Mouse (Mus musculus): ENCODE results near the gene Baiap2l1. TPM values are rescaled to one million over a fixed set of nuclear protein-coding genes. Genes with fewer than 3 reads are reported as not detected.

Baiap2l1 gene
- total and polyA plus RNA-seq, 2 experiments from 2014 or later = 6.0 to 11.1 TPM

- no peaks in the 10 kb centered on the region for H3K9me3 ChIP-seq (replicated peaks; ENCODE audit: control insufficient read depth, low read length)
- H3K4me3 ChIP-seq (ENCODE audit: low read depth, low read length) = no peak overlapping the region
- TF ChIP-seq CTCF (IDR thresholded peaks at IDR 0.05; ENCODE audit: low read depth) (no peak), EP300 (IDR thresholded peaks at IDR 0.05; ENCODE audit: low read depth) (no peak)
- no peak overlapping the region for H3K4me2 ChIP-seq (ENCODE audit: low read depth, low read length)
- H3K27ac ChIP-seq (ENCODE audit: low read depth) = no peak overlapping the region
- ATAC-seq (ENCODE audit: insufficient read depth, low read depth) (no peak), DNase-seq (ENCODE audit: low spot score) (no peak)
- H3K27me3 ChIP-seq (ENCODE audit: control insufficient read depth, insufficient read depth, low read length) = no peaks in the 10 kb centered on the region
- H3K9ac ChIP-seq (replicated peaks; ENCODE audit: low read depth, low read length) = no peak overlapping the region
- H3K4me1 ChIP-seq (ENCODE audit: control insufficient read depth, insufficient read depth) = 0 out of 2 replicates have a peak, but pooled peaks cover 6% of the 10 kb centered on the region
- peaks cover 33% of the 10 kb centered on the region for H3K36me3 ChIP-seq (replicated peaks; ENCODE audit: control insufficient read depth, insufficient read depth, low read length)
- 96% methylated on average over 13 of the region's 13 CpGs for WGBS
These were observed 78.0 kb downstream of the Baiap2l1 start for GRCm38 (mm10) chr5:144279926-144280325.

GRCm38 (mm10) chr5:144279081-144279541, 78.8 kb downstream of the Baiap2l1 start:
- Histone ChIP-seq H3K9ac (replicated peaks; ENCODE audit: low read depth, low read length) (no peak overlapping the region), H3K4me2 (ENCODE audit: low read depth, low read length) (no peak overlapping the region), H3K27ac (ENCODE audit: low read depth) (no peak overlapping the region), H3K27me3 (ENCODE audit: control insufficient read depth, insufficient read depth, low read length) (no peaks in the 10 kb centered on the region), H3K4me3 (ENCODE audit: low read depth, low read length) (no peak overlapping the region), H3K9me3 (replicated peaks; ENCODE audit: control insufficient read depth, low read length) (no peaks in the 10 kb centered on the region), H3K4me1 (ENCODE audit: control insufficient read depth, insufficient read depth) (0 out of 2 replicates have a peak, but pooled peaks cover 8% of the 10 kb centered on the region), H3K36me3 (replicated peaks; ENCODE audit: control insufficient read depth, insufficient read depth, low read length) (peaks cover 33% of the 10 kb centered on the region)
- TF ChIP-seq CTCF (IDR thresholded peaks at IDR 0.05; ENCODE audit: low read depth) = no peak; the same call in 1 of the 2 replicates
- TF ChIP-seq EP300 (IDR thresholded peaks at IDR 0.05; ENCODE audit: low read depth) = no peak
- DNase-seq (ENCODE audit: low spot score) (no peak), ATAC-seq (ENCODE audit: insufficient read depth, low read depth) (no peak)
- 76% methylated on average over 9 of the region's 9 CpGs for WGBS

GRCm38 (mm10) chr5:144278374-144278960, 79.4 kb downstream of the Baiap2l1 start:
- ATAC-seq (ENCODE audit: insufficient read depth, low read depth) (no peak), DNase-seq (ENCODE audit: low spot score) (no peak)
- Histone ChIP-seq H3K9me3 (replicated peaks; ENCODE audit: control insufficient read depth, low read length) (no peaks in the 10 kb centered on the region), H3K4me1 (ENCODE audit: control insufficient read depth, insufficient read depth) (0 out of 2 replicates have a peak, but pooled peaks cover 6% of the 10 kb centered on the region), H3K4me2 (ENCODE audit: low read depth, low read length) (no peak overlapping the region), H3K36me3 (replicated peaks; ENCODE audit: control insufficient read depth, insufficient read depth, low read length) (peaks cover 33% of the 10 kb centered on the region), H3K9ac (replicated peaks; ENCODE audit: low read depth, low read length) (no peak overlapping the region), H3K4me3 (ENCODE audit: low read depth, low read length) (no peak overlapping the region), H3K27ac (ENCODE audit: low read depth) (no peak overlapping the region), H3K27me3 (ENCODE audit: control insufficient read depth, insufficient read depth, low read length) (no peaks in the 10 kb centered on the region)
- 85% methylated on average over 11 of the region's 13 CpGs for WGBS
- no peak for TF ChIP-seq CTCF (IDR thresholded peaks at IDR 0.05; ENCODE audit: low read depth)
- TF ChIP-seq EP300 (IDR thresholded peaks at IDR 0.05; ENCODE audit: low read depth) = no peak

GRCm38 (mm10) chr5:144276898-144277630, 80.8 kb downstream of the Baiap2l1 start:
- Histone ChIP-seq H3K36me3 (replicated peaks; ENCODE audit: control insufficient read depth, insufficient read depth, low read length) (peaks cover 30% of the 10 kb centered on the region), H3K27me3 (ENCODE audit: control insufficient read depth, insufficient read depth, low read length) (no peaks in the 10 kb centered on the region), H3K9ac (replicated peaks; ENCODE audit: low read depth, low read length) (no peak overlapping the region), H3K9me3 (replicated peaks; ENCODE audit: control insufficient read depth, low read length) (no peaks in the 10 kb centered on the region), H3K4me3 (ENCODE audit: low read depth, low read length) (no peak overlapping the region), H3K4me2 (ENCODE audit: low read depth, low read length) (no peak overlapping the region), H3K27ac (ENCODE audit: low read depth) (no peak overlapping the region), H3K4me1 (ENCODE audit: control insufficient read depth, insufficient read depth) (0 out of 2 replicates have a peak, but pooled peaks cover 6% of the 10 kb centered on the region)
- ATAC-seq (ENCODE audit: insufficient read depth, low read depth) (no peak), DNase-seq (ENCODE audit: low spot score) (no peak)
- 69% methylated on average over 17 of the region's 17 CpGs for WGBS
- TF ChIP-seq EP300 (IDR thresholded peaks at IDR 0.05; ENCODE audit: low read depth) = no peak
- TF ChIP-seq CTCF (IDR thresholded peaks at IDR 0.05; ENCODE audit: low read depth) = no peak

- peak overlapping the region; percentile 59 for H3K27ac ChIP-seq (ENCODE audit: low read depth)
These were observed 83.0 kb downstream of the Baiap2l1 start for GRCm38 (mm10) chr5:144274904-144275303.

More at GRCm38 (mm10) chr5:144274904-144275303, 83.0 kb downstream of the Baiap2l1 start:
- H3K9me3 ChIP-seq (replicated peaks; ENCODE audit: control insufficient read depth, low read length) = no peaks in the 10 kb centered on the region
- H3K9ac ChIP-seq (replicated peaks; ENCODE audit: low read depth, low read length) = no peak overlapping the region
- H3K4me1 ChIP-seq (ENCODE audit: control insufficient read depth, insufficient read depth) = peaks cover 20% of the 10 kb centered on the region
- H3K27me3 ChIP-seq (ENCODE audit: control insufficient read depth, insufficient read depth, low read length) = no peaks in the 10 kb centered on the region
- ATAC-seq (ENCODE audit: insufficient read depth, low read depth) = peak; percentile 24; the same call in 1 of the 2 replicates
- H3K4me2 ChIP-seq (ENCODE audit: low read depth, low read length) = no peak overlapping the region
- TF ChIP-seq CTCF (IDR thresholded peaks at IDR 0.05; ENCODE audit: low read depth) (no peak), EP300 (IDR thresholded peaks at IDR 0.05; ENCODE audit: low read depth) (no peak)
- WGBS = 77% methylated on average over 6 of the region's 6 CpGs
- H3K36me3 ChIP-seq (replicated peaks; ENCODE audit: control insufficient read depth, insufficient read depth, low read length) = peaks cover 11% of the 10 kb centered on the region
- no peak for DNase-seq (ENCODE audit: low spot score)
- no peak overlapping the region for H3K4me3 ChIP-seq (ENCODE audit: low read depth, low read length)

Data from heart, postnatal 0 days (tissue).